Mouse (Mus musculus) erythroblast, embryonic 14.5 days (primary cell): ENCODE data around the gene Hand2. TPM values are rescaled to one million over a fixed set of nuclear protein-coding genes. Genes with fewer than 3 reads are reported as not detected.

ENCODE experiments used
- H3K27me3 ChIP-seq: 2 replicates; pipeline ENCODE4 v1.6.1; 2012; ENCODE audit warnings: inconsistent platforms; ENCODE audit not compliant: control insufficient read depth
- H3K36me3 ChIP-seq: 2 replicates; pipeline ENCODE4 v1.6.1; 2012; ENCODE audit warnings: mild to moderate bottlenecking, inconsistent platforms; ENCODE audit not compliant: control insufficient read depth
- H3K4me1 ChIP-seq: 2 replicates; pipeline ENCODE4 v1.6.1; 2012; ENCODE audit warnings: inconsistent platforms; ENCODE audit not compliant: control insufficient read depth
- H3K4me3 ChIP-seq: replicated peaks from 2 replicates; pipeline ENCODE3; 2012; ENCODE audit warnings: moderate library complexity, mild to moderate bottlenecking, inconsistent platforms
- H3K9me3 ChIP-seq: 2 replicates; pipeline ENCODE4 v1.6.1; 2012; ENCODE audit warnings: low read length, inconsistent platforms, mixed read lengths; ENCODE audit not compliant: control insufficient read depth
- GATA1 ChIP-seq: IDR thresholded peaks from 2 replicates; pipeline ENCODE4 v1.6.1; 2012; ENCODE audit warnings: low read length, inconsistent platforms, mixed read lengths
- TAL1 ChIP-seq: IDR thresholded peaks from 3 replicates; pipeline ENCODE4 v1.6.1; 2012; ENCODE audit warnings: low read length, inconsistent platforms, mixed read lengths
- polyA plus RNA-seq: library from polyadenylated mRNA; stranded (reverse); fragments of >175 nt; gene quantifications from 2 replicates; pipeline ENCODE4 v1.2.3, GENCODE M21; 2012

Hand2 gene
- polyA plus RNA-seq, 1 experiment: not detected

DNA sequence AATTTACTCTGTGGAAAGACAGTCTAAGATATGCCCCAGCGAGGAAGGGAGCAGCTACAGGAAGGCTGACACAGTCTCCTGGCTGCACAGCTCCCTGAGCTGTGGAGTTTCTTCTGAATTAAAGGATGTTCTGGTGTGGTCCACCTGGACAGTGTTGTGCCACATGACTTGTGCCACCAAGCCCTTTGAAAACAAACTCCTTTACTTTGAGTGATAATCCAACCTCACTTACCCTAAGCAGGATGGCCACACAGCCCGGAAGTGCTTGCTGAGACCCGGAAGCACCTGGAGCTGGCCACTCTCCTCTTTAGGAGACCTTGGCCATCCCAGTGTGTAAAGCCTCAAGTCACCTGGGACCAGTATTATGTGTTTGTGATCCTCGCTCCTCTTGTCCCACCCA lies 27.5 kb downstream of the Hand2 start:
- Histone ChIP-seq H3K4me3 (no peak overlapping the region), H3K4me1 (no peaks in the 10 kb centered on the region), H3K36me3 (no peaks in the 10 kb centered on the region), H3K27me3 (peaks cover 90% of the 10 kb centered on the region), H3K9me3 (no peaks in the 10 kb centered on the region)
- TF ChIP-seq GATA1 (no peak), TAL1 (no peak)

- H3K36me3 ChIP-seq: no peaks in the 10 kb centered on the region
- no peaks in the 10 kb centered on the region for H3K9me3 ChIP-seq
- no peaks in the 10 kb centered on the region for H3K4me1 ChIP-seq
- H3K27me3 ChIP-seq: peaks cover 90% of the 10 kb centered on the region
- TF ChIP-seq GATA1 (no peak), TAL1 (no peak)
- H3K4me3 ChIP-seq: no peak overlapping the region
These were observed 28.2 kb downstream of the Hand2 start for GRCm38 (mm10) chr8:57348866-57349520.

DNA sequence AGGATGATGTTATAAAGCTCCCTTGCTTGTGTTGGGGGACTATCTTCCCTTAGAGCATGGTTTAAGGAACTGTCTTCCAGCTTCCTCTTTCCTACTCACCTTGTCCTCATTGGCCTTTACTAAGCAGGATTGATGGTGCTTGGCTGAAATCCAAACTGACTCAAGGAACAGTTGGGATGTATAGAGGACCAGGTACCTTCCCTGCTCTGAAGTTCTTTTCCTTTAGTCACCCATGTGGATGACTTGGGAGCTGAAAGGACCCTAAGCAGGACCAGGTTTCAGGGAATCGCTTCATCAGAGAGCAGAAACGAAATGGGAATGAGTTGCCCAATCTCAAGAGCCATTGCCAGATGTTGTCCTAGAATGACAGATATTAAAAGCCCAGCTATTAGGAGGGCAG lies 31.1 kb downstream of the Hand2 start:
- Histone ChIP-seq H3K4me3 (no peak overlapping the region), H3K36me3 (no peaks in the 10 kb centered on the region), H3K9me3 (no peaks in the 10 kb centered on the region), H3K4me1 (no peaks in the 10 kb centered on the region), H3K27me3 (peaks cover 70% of the 10 kb centered on the region)
- TF ChIP-seq TAL1 (no peak), GATA1 (no peak)

DNA sequence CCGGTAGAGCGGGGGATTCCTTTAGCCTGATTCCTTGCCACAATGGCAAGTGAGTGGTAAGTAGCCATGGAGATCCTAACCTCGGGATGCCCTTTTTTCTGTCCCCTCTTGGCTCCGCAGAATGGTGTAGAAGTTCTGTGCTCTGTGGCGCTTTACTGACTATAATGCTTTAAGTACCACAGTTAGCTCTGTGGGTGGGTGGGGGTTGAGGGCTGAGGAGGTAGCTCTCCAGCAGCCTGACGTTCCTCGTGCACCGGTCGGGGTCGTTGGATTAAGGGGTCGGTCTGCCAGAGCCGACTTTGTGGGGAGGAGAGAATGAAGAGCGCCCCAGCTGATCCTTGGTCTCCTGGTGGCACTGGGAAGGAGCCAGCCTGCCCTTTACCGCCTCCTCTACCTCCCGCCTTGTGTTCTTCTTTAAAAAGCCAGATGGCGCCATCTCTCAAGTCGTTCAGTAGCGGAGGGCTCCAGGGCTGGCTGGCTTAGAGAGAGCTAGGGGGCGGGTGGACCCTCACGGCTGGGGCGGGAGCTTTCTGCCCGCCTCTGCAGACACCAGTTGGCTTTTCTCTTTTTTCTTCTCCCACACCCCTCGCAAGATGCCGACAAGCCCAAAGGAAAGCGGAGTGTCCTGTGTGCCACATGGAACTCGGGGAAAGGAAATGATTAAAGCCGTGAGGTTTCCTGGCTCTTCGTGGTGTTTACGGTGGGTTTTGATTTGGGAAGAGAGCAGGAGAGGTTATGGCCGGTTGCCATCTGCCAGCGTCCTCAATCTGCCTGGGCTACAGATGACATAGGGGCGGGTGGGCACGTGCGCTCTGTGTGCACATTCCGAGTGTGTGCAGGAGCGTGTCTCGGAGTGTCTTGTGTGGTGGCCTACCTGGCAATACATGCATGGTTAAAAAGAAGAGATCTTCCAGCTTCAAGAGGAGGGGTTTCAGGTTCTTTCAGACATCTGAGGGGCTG lies 32.8 kb downstream of the Hand2 start:
- TF ChIP-seq TAL1 (no peak), GATA1 (no peak)
- no peaks in the 10 kb centered on the region for H3K4me1 ChIP-seq
- no peaks in the 10 kb centered on the region for H3K9me3 ChIP-seq
- peaks cover 53% of the 10 kb centered on the region for H3K27me3 ChIP-seq
- H3K4me3 ChIP-seq: no peak overlapping the region
- no peaks in the 10 kb centered on the region for H3K36me3 ChIP-seq

- TF ChIP-seq TAL1 (no peak), GATA1 (no peak)
- Histone ChIP-seq H3K4me1 (no peaks in the 10 kb centered on the region), H3K27me3 (peaks cover 40% of the 10 kb centered on the region), H3K36me3 (no peaks in the 10 kb centered on the region), H3K9me3 (no peaks in the 10 kb centered on the region), H3K4me3 (no peak overlapping the region)
These were observed 34.1 kb downstream of the Hand2 start for GRCm38 (mm10) chr8:57354876-57355275.

DNA sequence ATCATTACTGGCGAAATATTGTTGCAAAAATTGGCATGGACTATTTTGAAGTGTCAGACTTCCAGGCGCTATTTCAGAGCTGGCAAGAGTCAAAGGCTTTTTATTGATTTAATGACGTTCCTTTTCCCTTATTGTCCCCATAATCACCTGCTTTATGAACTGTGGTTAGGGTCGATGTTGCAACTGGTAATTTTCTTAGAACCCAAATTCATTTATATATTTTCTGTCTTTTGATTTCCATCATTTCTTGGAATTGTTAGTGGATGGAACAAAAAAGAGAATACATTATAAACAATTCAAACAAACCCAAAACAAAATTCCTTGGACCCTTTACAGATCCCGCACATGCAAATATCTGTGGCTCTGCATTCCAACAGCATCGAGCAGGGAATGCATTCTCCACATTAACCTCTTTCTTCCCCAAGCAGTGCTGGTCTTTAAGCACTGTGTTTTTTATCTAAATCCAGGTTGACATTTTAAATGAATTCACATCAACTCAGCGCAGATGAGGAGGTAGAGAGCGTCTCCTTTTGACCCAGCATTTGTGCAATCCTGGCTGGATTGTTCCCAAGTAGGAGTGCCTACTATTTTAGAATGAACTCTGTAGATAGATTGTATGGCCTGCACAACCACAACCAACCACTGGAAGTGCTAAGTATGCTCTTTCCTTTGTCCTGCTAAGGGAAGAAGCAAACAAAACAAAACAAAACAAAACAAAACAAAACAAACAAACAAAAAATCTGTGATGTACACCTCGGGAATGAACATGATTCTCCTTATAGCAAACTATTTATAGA lies 35.9 kb downstream of the Hand2 start:
- TF ChIP-seq GATA1: no peak
- TF ChIP-seq TAL1: no peak
- Histone ChIP-seq H3K4me1 (no peaks in the 10 kb centered on the region), H3K9me3 (no peaks in the 10 kb centered on the region), H3K4me3 (no peak overlapping the region), H3K36me3 (no peaks in the 10 kb centered on the region), H3K27me3 (peaks cover 30% of the 10 kb centered on the region)

- 0 out of 2 replicates have a peak, but pooled peaks cover 2% of the 10 kb centered on the region for H3K27me3 ChIP-seq
- H3K36me3 ChIP-seq: no peaks in the 10 kb centered on the region
- TF ChIP-seq GATA1 (no peak), TAL1 (no peak)
- H3K9me3 ChIP-seq: peaks cover 3% of the 10 kb centered on the region; the same call in 1 of the 2 replicates
- H3K4me3 ChIP-seq: no peak overlapping the region
- H3K4me1 ChIP-seq: no peaks in the 10 kb centered on the region
These were observed 39.7 kb downstream of the Hand2 start for GRCm38 (mm10) chr8:57360493-57360892.

DNA sequence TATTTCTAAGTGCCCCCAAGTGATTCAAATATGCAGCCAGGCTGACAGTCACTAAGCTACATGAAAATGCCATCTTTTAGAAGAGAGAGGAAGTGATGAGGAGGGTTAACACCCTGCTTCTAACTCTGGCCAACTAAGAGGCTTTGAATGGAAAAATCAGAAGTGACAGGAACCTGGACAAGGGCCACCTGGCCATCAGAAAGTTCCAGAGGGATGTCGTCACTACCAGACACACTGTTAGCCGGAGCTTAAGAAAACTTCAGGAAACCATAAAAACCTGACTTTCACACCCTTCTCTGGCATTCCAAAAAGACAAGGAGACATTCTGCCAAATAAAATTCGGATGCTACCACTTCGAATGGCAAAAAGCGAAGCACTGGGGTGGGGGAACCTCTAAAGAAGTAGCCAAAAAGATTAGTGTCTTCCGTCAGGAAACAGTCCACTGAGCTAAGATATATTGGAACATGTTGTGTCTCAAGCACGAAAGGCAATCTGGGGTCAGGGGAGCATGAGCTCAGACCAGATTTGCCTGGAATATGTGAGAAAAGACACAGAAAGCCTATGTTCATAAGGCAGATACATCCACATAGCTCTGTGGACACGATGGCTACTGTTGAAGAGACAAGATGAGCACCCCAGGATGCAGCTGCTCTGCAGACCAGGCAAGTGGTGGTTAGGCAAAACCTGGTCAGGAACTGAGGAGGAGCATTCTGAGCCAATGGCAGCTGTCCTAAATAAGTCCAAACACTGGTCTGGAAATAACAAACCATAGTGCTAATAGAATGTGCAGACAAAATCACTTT lies 40.4 kb downstream of the Hand2 start:
- no peak for TF ChIP-seq TAL1
- TF ChIP-seq GATA1: no peak
- Histone ChIP-seq H3K4me1 (no peaks in the 10 kb centered on the region), H3K36me3 (no peaks in the 10 kb centered on the region), H3K27me3 (0 out of 2 replicates have a peak, but pooled peaks cover 2% of the 10 kb centered on the region), H3K4me3 (no peak overlapping the region), H3K9me3 (peaks cover 5% of the 10 kb centered on the region; the same call in 1 of the 2 replicates)
